Mouse (Mus musculus): ENCODE measurements at regions not wholly inside any gene's neighbourhood (a gene's known extent, or its start where the extent isn't known, plus 50 kb on each side); places are given as distances from the start of the nearest gene placed in this dataset.

GRCm38 (mm10) chr1:183644001-183644400 lies 226.0 kb downstream of the Hhipl2 start:
- TF ChIP-seq POLR2A (IDR thresholded peaks at IDR 0.05; ENCODE audit: low read depth, low read length) (no peak), CTCF (IDR thresholded peaks at IDR 0.05; ENCODE audit: extremely low read depth, insufficient read depth, insufficient read length, insufficient replicate concordance) (no peak)
